Mouse (Mus musculus): ENCODE measurements around the gene Dlgap3. TPM values are rescaled to one million over a fixed set of nuclear protein-coding genes. Genes with fewer than 3 reads are reported as not detected.

Gene Dlgap3
- polyA plus RNA-seq, 2 experiments, result 1.1 to 1.4 TPM

- no peaks in the 10 kb centered on the region for H3K27me3 ChIP-seq (ENCODE audit: control insufficient read depth, insufficient read depth, low read length)
- no peaks in the 10 kb centered on the region for H3K9me3 ChIP-seq (ENCODE audit: control insufficient read depth, low read length)
- H3K4me1 ChIP-seq (ENCODE audit: control insufficient read depth, insufficient read depth, low read length), result peaks cover 5% of the 10 kb centered on the region
- no peak overlapping the region for H3K4me2 ChIP-seq (replicated peaks; ENCODE audit: low read depth, low read length, severe bottlenecking)
- WGBS, result 84% methylated on average over 39 of the region's 40 CpGs
- no peak overlapping the region for H3K4me3 ChIP-seq (replicated peaks; ENCODE audit: low read length)
- TF ChIP-seq POLR2A (IDR thresholded peaks at IDR 0.05; ENCODE audit: borderline replicate concordance, extremely low read depth, insufficient read depth, insufficient read length), result no peak
- no peak overlapping the region for H3K9ac ChIP-seq (ENCODE audit: low read depth, low read length, severe bottlenecking)
- no peak for DNase-seq (ENCODE audit: low spot score)
- no peaks in the 10 kb centered on the region for H3K36me3 ChIP-seq (ENCODE audit: control insufficient read depth, insufficient read depth, low read length)
- no peak for ATAC-seq (ENCODE audit: low FRiP score, low read depth)
- H3K27ac ChIP-seq (replicated peaks; ENCODE audit: low read depth, low read length), result no peak overlapping the region
These were observed 64.6 kb downstream of the Dlgap3 start for GRCm38 (mm10) chr4:127233416-127234125.

GRCm38 (mm10) chr4:127235742-127236487 is 66.9 kb downstream of the Dlgap3 start:
- Histone ChIP-seq H3K27me3 (ENCODE audit: control insufficient read depth, insufficient read depth, low read length) (no peaks in the 10 kb centered on the region), H3K27ac (replicated peaks; ENCODE audit: low read depth, low read length) (no peak overlapping the region), H3K36me3 (ENCODE audit: control insufficient read depth, insufficient read depth, low read length) (no peaks in the 10 kb centered on the region), H3K4me2 (replicated peaks; ENCODE audit: low read depth, low read length, severe bottlenecking) (peak overlapping the region; percentile 99), H3K4me3 (replicated peaks; ENCODE audit: low read length) (peak overlapping the region; percentile 61), H3K4me1 (ENCODE audit: control insufficient read depth, insufficient read depth, low read length) (peaks cover 5% of the 10 kb centered on the region), H3K9ac (ENCODE audit: low read depth, low read length, severe bottlenecking) (peak overlapping the region; percentile 60), H3K9me3 (ENCODE audit: control insufficient read depth, low read length) (no peaks in the 10 kb centered on the region)
- WGBS, result 1% methylated on average over 47 of the region's 67 CpGs
- DNase-seq (ENCODE audit: low spot score) (peak; percentile 84), ATAC-seq (ENCODE audit: low FRiP score, low read depth) (peak; percentile 79)
- no peak for TF ChIP-seq POLR2A (IDR thresholded peaks at IDR 0.05; ENCODE audit: borderline replicate concordance, extremely low read depth, insufficient read depth, insufficient read length)

- Histone ChIP-seq H3K4me2 (replicated peaks; ENCODE audit: low read depth, low read length, severe bottlenecking) (peak overlapping the region; percentile 99), H3K4me1 (ENCODE audit: control insufficient read depth, insufficient read depth, low read length) (peaks cover 5% of the 10 kb centered on the region), H3K9me3 (ENCODE audit: control insufficient read depth, low read length) (no peaks in the 10 kb centered on the region), H3K4me3 (replicated peaks; ENCODE audit: low read length) (peak overlapping the region; percentile 61), H3K27ac (replicated peaks; ENCODE audit: low read depth, low read length) (no peak overlapping the region), H3K9ac (ENCODE audit: low read depth, low read length, severe bottlenecking) (peak overlapping the region; percentile 60), H3K27me3 (ENCODE audit: control insufficient read depth, insufficient read depth, low read length) (no peaks in the 10 kb centered on the region), H3K36me3 (ENCODE audit: control insufficient read depth, insufficient read depth, low read length) (no peaks in the 10 kb centered on the region)
- ATAC-seq (ENCODE audit: low FRiP score, low read depth) (peak; percentile 64; the same call in 1 of the 2 replicates), DNase-seq (ENCODE audit: low spot score) (no peak)
- WGBS, result under 1% methylated on average over 14 of the region's 14 CpGs
- no peak for TF ChIP-seq POLR2A (IDR thresholded peaks at IDR 0.05; ENCODE audit: borderline replicate concordance, extremely low read depth, insufficient read depth, insufficient read length)
These were observed 67.6 kb downstream of the Dlgap3 start for GRCm38 (mm10) chr4:127236631-127237030.

DNA sequence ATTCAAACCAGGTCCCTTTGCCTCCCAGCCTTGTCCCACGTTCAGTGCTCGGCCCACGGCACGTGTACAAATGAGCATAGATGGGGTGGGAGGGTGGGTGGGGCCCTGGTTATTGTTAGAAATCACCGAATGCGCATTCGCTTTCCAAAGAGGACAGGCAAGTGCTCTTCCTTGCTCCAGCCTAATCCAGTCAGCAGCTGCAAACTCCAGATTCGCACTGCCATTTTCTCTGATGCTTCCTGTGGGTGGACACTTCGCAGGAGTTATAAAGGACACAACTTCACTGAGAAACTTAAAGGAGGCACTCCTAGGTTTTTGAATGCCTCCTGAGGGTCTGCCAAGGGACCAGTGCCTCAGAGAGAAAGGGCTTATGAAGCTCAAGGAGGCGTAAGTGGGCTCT is 68.3 kb downstream of the Dlgap3 start:
- Histone ChIP-seq H3K27ac (replicated peaks; ENCODE audit: low read depth, low read length) (no peak overlapping the region), H3K4me3 (replicated peaks; ENCODE audit: low read length) (no peak overlapping the region), H3K4me1 (ENCODE audit: control insufficient read depth, insufficient read depth, low read length) (peaks cover 5% of the 10 kb centered on the region), H3K9ac (ENCODE audit: low read depth, low read length, severe bottlenecking) (no peak overlapping the region), H3K9me3 (ENCODE audit: control insufficient read depth, low read length) (no peaks in the 10 kb centered on the region), H3K4me2 (replicated peaks; ENCODE audit: low read depth, low read length, severe bottlenecking) (no peak overlapping the region), H3K27me3 (ENCODE audit: control insufficient read depth, insufficient read depth, low read length) (no peaks in the 10 kb centered on the region), H3K36me3 (ENCODE audit: control insufficient read depth, insufficient read depth, low read length) (no peaks in the 10 kb centered on the region)
- DNase-seq (ENCODE audit: low spot score) (no peak), ATAC-seq (ENCODE audit: low FRiP score, low read depth) (no peak)
- 68% methylated on average over 10 of the region's 10 CpGs for WGBS
- TF ChIP-seq POLR2A (IDR thresholded peaks at IDR 0.05; ENCODE audit: borderline replicate concordance, extremely low read depth, insufficient read depth, insufficient read length), result no peak

DNA sequence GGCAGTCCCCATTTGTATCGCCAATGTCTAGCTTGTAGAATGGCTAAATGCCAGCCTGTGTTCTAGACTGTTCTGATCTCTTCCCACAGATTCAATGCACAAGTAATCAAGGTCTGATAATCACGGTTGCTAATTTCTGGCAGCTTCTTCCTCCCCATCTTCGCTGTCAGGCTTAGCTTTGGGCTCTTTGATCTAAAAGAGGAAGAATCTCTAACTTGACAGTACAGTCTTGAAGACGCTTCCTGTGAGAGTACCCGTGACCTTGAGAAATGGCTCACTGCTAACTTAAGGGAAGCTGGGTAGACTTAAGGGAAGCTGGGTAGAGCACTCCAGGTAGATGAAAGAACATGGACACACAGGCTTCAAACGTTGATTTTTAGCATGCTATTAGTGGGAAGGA is 73.7 kb downstream of the Dlgap3 start:
- peaks cover 14% of the 10 kb centered on the region for H3K36me3 ChIP-seq (ENCODE audit: control insufficient read depth, insufficient read depth, low read length)
- WGBS, result 69% methylated on average over 6 of the region's 6 CpGs
- H3K27me3 ChIP-seq (ENCODE audit: control insufficient read depth, insufficient read depth, low read length), result no peaks in the 10 kb centered on the region
- H3K27ac ChIP-seq (replicated peaks; ENCODE audit: low read depth, low read length), result no peak overlapping the region
- H3K9ac ChIP-seq (ENCODE audit: low read depth, low read length, severe bottlenecking), result no peak overlapping the region
- no peaks in the 10 kb centered on the region for H3K9me3 ChIP-seq (ENCODE audit: control insufficient read depth, low read length)
- no peak for TF ChIP-seq POLR2A (IDR thresholded peaks at IDR 0.05; ENCODE audit: borderline replicate concordance, extremely low read depth, insufficient read depth, insufficient read length)
- no peak overlapping the region for H3K4me2 ChIP-seq (replicated peaks; ENCODE audit: low read depth, low read length, severe bottlenecking)
- no peak overlapping the region for H3K4me3 ChIP-seq (replicated peaks; ENCODE audit: low read length)
- H3K4me1 ChIP-seq (ENCODE audit: control insufficient read depth, insufficient read depth, low read length), result peaks cover 7% of the 10 kb centered on the region
- ATAC-seq (ENCODE audit: low FRiP score, low read depth) (no peak), DNase-seq (ENCODE audit: low spot score) (no peak)
